Mouse (Mus musculus) MEL (cell line): ENCODE data around the gene Kalrn. TPM values are rescaled to one million over a fixed set of nuclear protein-coding genes. Genes with fewer than 3 reads are reported as not detected.

Experiments
- DNase-seq: peaks from one replicate; pipeline ENCODE4 v3.0.0; 2011; ENCODE audit warnings: low read depth, low spot score
- H3K27ac ChIP-seq: 2 replicates; pipeline ENCODE4 v1.5.1; 2012; ENCODE audit warnings: low read depth, mild to moderate bottlenecking, control low read depth, low read length, moderate library complexity; ENCODE audit not compliant: control insufficient read depth
- H3K27me3 ChIP-seq, 2 experiments: fragments of 150-350 bp in 1 of 2; sonication (generic) in 1 of 2; 2 replicates each; pipeline ENCODE4 v1.6.1; 2012; ENCODE audit warnings: low read length in 2 of 2, mild to moderate bottlenecking in 2 of 2, improper control_type of control experiment in 1 of 2, moderate library complexity in 1 of 2; ENCODE audit not compliant: insufficient read depth in 2 of 2, control insufficient read depth in 1 of 2
- H3K36me3 ChIP-seq, 2 experiments: 2 replicates each; pipeline ENCODE4 v1.6.1; 2012 to 2014; ENCODE audit warnings: low read length in 2 of 2, improper control_type of control experiment in 1 of 2, inconsistent platforms in 1 of 2, mild to moderate bottlenecking in 1 of 2; ENCODE audit not compliant: insufficient read depth in 2 of 2, control insufficient read depth in 1 of 2
- H3K4me1 ChIP-seq, 2 experiments: fragments of 150-350 bp in 1 of 2; sonication (generic) in 1 of 2; 2 replicates each; pipeline ENCODE4 v1.6.1; 2012; ENCODE audit warnings: low read length in 2 of 2, improper control_type of control experiment in 1 of 2, mild to moderate bottlenecking in 1 of 2; ENCODE audit not compliant: insufficient read depth in 2 of 2, control insufficient read depth in 1 of 2
- H3K4me3 ChIP-seq, 2 experiments: fragments of 150-350 bp in 1 of 2; sonication (generic) in 1 of 2; 2 replicates each; pipeline ENCODE4 v1.5.1; 2012; ENCODE audit warnings: low read depth in 2 of 2, low read length in 2 of 2, mild to moderate bottlenecking in 2 of 2, moderate library complexity in 2 of 2, control low read depth in 1 of 2, improper control_type of control experiment in 1 of 2; ENCODE audit not compliant: control insufficient read depth in 1 of 2, insufficient read depth in 1 of 2
- H3K79me2 ChIP-seq: 2 replicates; pipeline ENCODE4 v1.6.1; 2012; ENCODE audit warnings: mild to moderate bottlenecking, low read length, moderate library complexity; ENCODE audit not compliant: control insufficient read depth, poor library complexity, insufficient read depth
- H3K9ac ChIP-seq: 2 replicates; pipeline ENCODE4 v1.6.1; 2012; ENCODE audit warnings: low read depth, mild to moderate bottlenecking, control low read depth, low read length, moderate library complexity; ENCODE audit not compliant: control insufficient read depth, poor library complexity, severe bottlenecking
- H3K9me3 ChIP-seq: fragments of 150-350 bp; sonication (generic); replicated peaks from 2 replicates; pipeline ENCODE4 v1.6.1; 2012; ENCODE audit warnings: mild to moderate bottlenecking, low read length, improper control_type of control experiment, moderate library complexity; ENCODE audit not compliant: insufficient read depth
- CHD2 ChIP-seq: IDR thresholded peaks from 2 replicates; pipeline ENCODE4 v1.6.1; 2011; ENCODE audit warnings: low read length, improper control_type of control experiment
- CTCF ChIP-seq, 3 experiments: IDR thresholded peaks in 2 of 3; conservative IDR thresholded peaks in 1 of 3; 2 replicates each; pipeline ENCODE4 v1.5.1; 2011 to 2012; ENCODE audit warnings: low read length in 3 of 3, low read depth in 2 of 3, mild to moderate bottlenecking in 2 of 3, improper control_type of control experiment in 1 of 3, inconsistent platforms in 1 of 3, mixed read lengths in 1 of 3, moderate library complexity in 1 of 3; ENCODE audit not compliant: control insufficient read depth in 1 of 3, insufficient read depth in 1 of 3, poor library complexity in 1 of 3, severe bottlenecking in 1 of 3
- EP300 ChIP-seq, 2 experiments: IDR thresholded peaks; 2 replicates each; pipeline ENCODE4 v1.6.1; 2011; ENCODE audit warnings: improper control_type of control experiment in 2 of 2, low read length in 2 of 2, low read depth in 1 of 2, mild to moderate bottlenecking in 1 of 2
- GABPA ChIP-seq: IDR thresholded peaks from 2 replicates; pipeline ENCODE4 v1.6.1; 2012; ENCODE audit warnings: low read depth, mild to moderate bottlenecking, inconsistent platforms, low read length, improper control_type of control experiment, moderate library complexity
- GATA1 ChIP-seq: IDR thresholded peaks from 2 replicates; pipeline ENCODE4 v1.6.1; 2011; ENCODE audit warnings: low read depth, low read length, improper control_type of control experiment
- KAT2A ChIP-seq: conservative IDR thresholded peaks from 2 replicates; pipeline ENCODE4 v1.6.1; 2012; ENCODE audit warnings: low read depth, low read length, improper control_type of control experiment, inconsistent platforms
- MEF2A ChIP-seq: IDR thresholded peaks from 2 replicates; pipeline ENCODE4 v1.6.1; 2014; ENCODE audit warnings: low read depth, mild to moderate bottlenecking, inconsistent platforms, low read length, improper control_type of control experiment; ENCODE audit not compliant: poor library complexity, insufficient replicate concordance, severe bottlenecking; ENCODE audit errors: extremely low read depth
- MXI1 ChIP-seq: IDR thresholded peaks from 2 replicates; pipeline ENCODE4 v1.6.1; 2011; ENCODE audit warnings: mild to moderate bottlenecking, low read depth, low read length, improper control_type of control experiment
- NRF1 ChIP-seq: IDR thresholded peaks from 2 replicates; pipeline ENCODE4 v1.6.1; 2014; ENCODE audit warnings: low read depth, mild to moderate bottlenecking, inconsistent platforms, low read length, improper control_type of control experiment, moderate library complexity; ENCODE audit not compliant: poor library complexity, insufficient read depth, severe bottlenecking
- POLR2AphosphoS2 ChIP-seq: IDR thresholded peaks from 2 replicates; pipeline ENCODE4 v1.6.1; 2011; ENCODE audit warnings: low read length, improper control_type of control experiment
- POLR2AphosphoS5 ChIP-seq: IDR thresholded peaks from 2 replicates; pipeline ENCODE4 v1.6.1; 2012; ENCODE audit warnings: low read depth, borderline replicate concordance, mild to moderate bottlenecking, inconsistent platforms, low read length, moderate library complexity, mixed read lengths
- RCOR1 ChIP-seq: IDR thresholded peaks from 2 replicates; pipeline ENCODE4 v1.6.1; 2012; ENCODE audit warnings: low read depth, mild to moderate bottlenecking, inconsistent platforms, low read length, improper control_type of control experiment
- SIN3A ChIP-seq: IDR thresholded peaks from 2 replicates; pipeline ENCODE4 v1.6.1; 2012; ENCODE audit warnings: low read length, improper control_type of control experiment, inconsistent platforms
- TBP ChIP-seq: IDR thresholded peaks from 2 replicates; pipeline ENCODE4 v1.8.0; 2011; ENCODE audit warnings: low read depth, low read length, improper control_type of control experiment
- TCF12 ChIP-seq: IDR thresholded peaks from 2 replicates; pipeline ENCODE4 v1.6.1; 2014; ENCODE audit warnings: low read depth, mild to moderate bottlenecking, inconsistent platforms, low read length, improper control_type of control experiment, moderate library complexity
- ZC3H11A ChIP-seq: IDR thresholded peaks from 2 replicates; pipeline ENCODE4 v1.6.1; 2012; ENCODE audit warnings: low read depth, mild to moderate bottlenecking, inconsistent platforms, low read length, improper control_type of control experiment
- ZNF384 ChIP-seq: IDR thresholded peaks from 2 replicates; pipeline ENCODE4 v1.6.1; 2012; ENCODE audit warnings: low read depth, mild to moderate bottlenecking, inconsistent platforms, low read length, improper control_type of control experiment
- polyA plus RNA-seq, 2 experiments: library from polyadenylated mRNA; stranded (reverse) in 1 of 2; unstranded in 1 of 2; fragments of >175 nt in 1 of 2; fragments of >200 nt in 1 of 2; gene quantifications; 2 replicates each; pipeline versions ENCODE4 v1.2.1 to v1.2.4; 2012; ENCODE audit warnings: low replicate concordance in 2 of 2, low read depth in 1 of 2; ENCODE audit not compliant: insufficient read length in 2 of 2, insufficient read depth in 1 of 2, missing spikeins in 1 of 2
- total RNA-seq: library from RNA; depleted of rRNA; stranded (reverse); fragments of 300-350 nt; gene quantifications from 2 replicates; pipeline ENCODE4 v1.2.3, GENCODE M21; 2012

The Kalrn gene
- total and polyA plus RNA-seq, 3 experiments, result 10.4 to 11.8 TPM; not detected in 1

DNA sequence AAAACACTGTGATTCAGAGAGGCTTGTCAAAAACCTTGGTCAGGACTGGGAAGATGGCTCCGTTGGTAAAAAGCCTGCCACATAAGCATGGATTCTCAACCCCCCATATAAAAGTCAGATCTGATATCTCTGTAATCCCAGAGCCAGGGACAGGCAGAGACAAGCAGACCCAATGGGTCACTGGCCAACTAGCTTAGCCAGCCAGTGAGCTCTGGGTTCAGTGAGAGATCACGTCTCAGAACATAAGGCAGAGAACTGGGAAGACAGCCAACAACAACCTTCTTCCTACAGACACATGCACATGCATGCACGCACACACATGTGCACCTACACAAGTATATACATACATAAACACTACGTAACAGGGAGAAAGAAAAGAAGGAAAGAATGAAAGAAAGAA, 29.7 kb upstream of the Kalrn start:
- Histone ChIP-seq H3K4me1 (no peaks in the 10 kb centered on the region), H3K27ac (no peak overlapping the region), H3K9me3 (no peaks in the 10 kb centered on the region), H3K27me3 (no peaks in the 10 kb centered on the region), H3K79me2 (no peaks in the 10 kb centered on the region)
- no peak for DNase-seq
- TF ChIP-seq POLR2AphosphoS2, result no peak
- no peak for TF ChIP-seq ZNF384
- no peak for TF ChIP-seq MEF2A
- no peak for TF ChIP-seq CHD2
- no peak for TF ChIP-seq NRF1
- no peak for TF ChIP-seq ZC3H11A
- no peak for TF ChIP-seq POLR2AphosphoS5
- TF ChIP-seq EP300 (IDR thresholded peaks at IDR 0.05; ENCODE audit: low read depth in 1 of 2, low read length in 2 of 2), result no peak
- TF ChIP-seq SIN3A, result no peak
- no peak for TF ChIP-seq TCF12
- no peak for TF ChIP-seq CTCF (IDR thresholded peaks at IDR 0.05 in 2 of 3, conservative IDR thresholded peaks at IDR 0.05 in 1 of 3; ENCODE audit: control insufficient read depth in 1 of 3, insufficient read depth in 1 of 3, low read depth in 2 of 3, low read length in 3 of 3, poor library complexity in 1 of 3, severe bottlenecking in 1 of 3)
- TF ChIP-seq KAT2A, result no peak
- no peak for TF ChIP-seq RCOR1
- no peak for TF ChIP-seq MXI1
- no peak for TF ChIP-seq TBP
- TF ChIP-seq, all 39 proteins: peak for 0
- Histone ChIP-seq H3K4me3 (no peak overlapping the region), H3K9ac (no peak overlapping the region), H3K36me3 (no peaks in the 10 kb centered on the region)

GRCm38 (mm10) chr16:34601954-34602353, 28.6 kb upstream of the Kalrn start:
- no peaks in the 10 kb centered on the region for H3K4me1 ChIP-seq
- H3K79me2 ChIP-seq, result no peaks in the 10 kb centered on the region
- H3K27me3 ChIP-seq, result no peaks in the 10 kb centered on the region
- no peak for TF ChIP-seq GABPA
- no peak for TF ChIP-seq GATA1
- no peak for TF ChIP-seq ZC3H11A
- TF ChIP-seq MEF2A, result no peak
- no peak for TF ChIP-seq KAT2A
- no peak overlapping the region for H3K4me3 ChIP-seq
- no peaks in the 10 kb centered on the region for H3K9me3 ChIP-seq
- H3K9ac ChIP-seq, result no peak overlapping the region
- DNase-seq, result no peak
- no peaks in the 10 kb centered on the region for H3K36me3 ChIP-seq
- H3K27ac ChIP-seq, result no peak overlapping the region
